Mouse (Mus musculus) embryonic facial prominence, embryonic 14.5 days (tissue): ENCODE measurements around the gene Vps4b. TPM values are rescaled to one million over a fixed set of nuclear protein-coding genes. Genes with fewer than 3 reads are reported as not detected.

Experiments
- ATAC-seq: fragments of 200-750 bp; cut with Nextera tagmentation; 2 replicates; pipeline ENCODE4 v1.8.0; 2017; ENCODE audit warnings: low read depth, moderate number of reproducible peaks, moderate TSS enrichment
- DNase-seq: peaks from one replicate; pipeline ENCODE4 v3.0.0-alpha.2; 2015; ENCODE audit warnings: low spot score
- H3K27ac ChIP-seq: fragments of 300-500 bp; sonication (generic); replicated peaks from 2 replicates; pipeline ENCODE4 v1.5.1; 2014; ENCODE audit warnings: low read depth, mild to moderate bottlenecking, low read length, moderate library complexity
- H3K27me3 ChIP-seq: fragments of 300-500 bp; sonication (generic); replicated peaks from 2 replicates; pipeline ENCODE4 v1.6.1; 2014; ENCODE audit warnings: low read length; ENCODE audit not compliant: control insufficient read depth, insufficient read depth
- H3K36me3 ChIP-seq: fragments of 300-500 bp; sonication (generic); 2 replicates; pipeline ENCODE4 v1.6.1; 2014; ENCODE audit warnings: low read length, mixed read lengths; ENCODE audit not compliant: control insufficient read depth, insufficient read depth
- H3K4me1 ChIP-seq: fragments of 300-500 bp; sonication (generic); 2 replicates; pipeline ENCODE4 v1.6.1; 2014; ENCODE audit warnings: antibody characterized with exemption, low read length; ENCODE audit not compliant: control insufficient read depth, insufficient read depth
- H3K4me2 ChIP-seq: fragments of 300-500 bp; sonication (generic); 2 replicates; pipeline ENCODE4 v1.6.1; 2014; ENCODE audit warnings: low read depth, mild to moderate bottlenecking, low read length, moderate library complexity, mixed read lengths
- H3K4me3 ChIP-seq: fragments of 300-500 bp; sonication (generic); 2 replicates; pipeline ENCODE4 v1.5.1; 2014; ENCODE audit warnings: low read depth, mild to moderate bottlenecking, low read length
- H3K9ac ChIP-seq: fragments of 300-500 bp; sonication (generic); 2 replicates; pipeline ENCODE4 v1.6.1; 2014; ENCODE audit warnings: low read depth, mild to moderate bottlenecking, low read length, moderate library complexity, mixed read lengths
- H3K9me3 ChIP-seq: fragments of 300-500 bp; sonication (generic); 2 replicates; pipeline ENCODE4 v1.6.1; 2016; ENCODE audit warnings: low read length; ENCODE audit not compliant: control insufficient read depth
- WGBS: fragments of 180-500 bp; shearing (Covaris S2); extraction: QIAGEN DNeasy Blood & Tissue Kit; methylation state at CpG from one replicate; pipeline ENCODE4 v1.1.7; 2014; 5-methylcytosine and 5-hydroxymethylcytosine counted together
- polyA plus RNA-seq: library from polyadenylated mRNA; unstranded; fragments of >200 nt; fragmentation: Nextera tagmentation; extraction: Ambion mirVana; gene quantifications from 2 replicates; pipeline ENCODE4 v1.2.1, GENCODE M21; 2014

Gene Vps4b
- polyA plus RNA-seq, 1 experiment from 2014 or later, result 54.9 TPM

DNA sequence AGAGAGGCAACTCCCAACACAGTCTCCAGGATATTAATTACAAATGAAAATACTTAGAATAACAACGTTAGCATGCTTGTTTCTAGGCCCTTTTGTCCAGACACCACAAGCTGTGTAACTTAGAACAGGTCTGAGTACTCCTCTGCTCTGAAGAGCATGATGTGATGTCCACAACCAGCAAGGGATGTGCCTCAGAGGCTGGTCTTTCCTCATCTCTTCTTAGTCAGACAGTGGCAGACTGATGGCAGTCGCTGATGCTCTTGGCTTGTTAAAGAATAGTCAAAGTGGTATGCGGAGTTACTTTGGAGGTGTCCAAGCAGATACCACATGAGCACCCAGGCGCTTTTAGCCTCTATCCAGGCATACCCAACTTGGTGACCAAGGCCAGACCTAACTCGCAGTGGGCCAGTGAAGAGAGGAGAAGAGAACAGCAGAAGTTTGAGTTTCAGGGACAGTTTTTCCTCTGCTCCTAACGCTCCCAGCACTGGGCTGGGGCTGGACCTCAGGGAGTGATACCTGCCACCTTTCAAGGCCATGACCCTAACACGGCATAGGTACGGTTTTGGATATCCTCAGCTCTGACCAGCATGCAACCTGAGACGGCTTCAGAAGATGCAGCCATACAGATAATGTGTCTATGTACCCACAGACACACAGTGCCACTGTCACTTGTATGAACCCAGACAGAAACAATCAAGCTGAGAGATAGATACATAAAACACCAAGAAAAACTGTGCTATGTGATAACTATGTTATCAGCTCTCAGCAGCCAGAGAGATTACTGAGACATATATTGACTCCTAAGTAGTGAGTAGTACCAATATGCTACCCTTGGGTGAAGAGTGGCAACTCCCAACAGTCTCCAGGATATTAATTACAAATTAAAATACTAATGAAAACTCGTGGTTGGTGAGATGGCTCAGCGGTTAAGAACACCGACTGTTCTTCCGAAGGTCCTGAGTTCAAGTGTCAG is 81.1 kb downstream of the Vps4b start:
- Histone ChIP-seq H3K4me2 (no peak overlapping the region), H3K27me3 (peaks cover 3% of the 10 kb centered on the region; the same call in 1 of the 2 replicates), H3K36me3 (no peaks in the 10 kb centered on the region), H3K4me1 (peaks cover 20% of the 10 kb centered on the region), H3K27ac (no peak overlapping the region), H3K9me3 (no peaks in the 10 kb centered on the region), H3K9ac (no peak overlapping the region), H3K4me3 (no peak overlapping the region)
- ATAC-seq (no peak), DNase-seq (no peak)
- 84% methylated on average over 13 of the region's 13 CpGs for WGBS

DNA sequence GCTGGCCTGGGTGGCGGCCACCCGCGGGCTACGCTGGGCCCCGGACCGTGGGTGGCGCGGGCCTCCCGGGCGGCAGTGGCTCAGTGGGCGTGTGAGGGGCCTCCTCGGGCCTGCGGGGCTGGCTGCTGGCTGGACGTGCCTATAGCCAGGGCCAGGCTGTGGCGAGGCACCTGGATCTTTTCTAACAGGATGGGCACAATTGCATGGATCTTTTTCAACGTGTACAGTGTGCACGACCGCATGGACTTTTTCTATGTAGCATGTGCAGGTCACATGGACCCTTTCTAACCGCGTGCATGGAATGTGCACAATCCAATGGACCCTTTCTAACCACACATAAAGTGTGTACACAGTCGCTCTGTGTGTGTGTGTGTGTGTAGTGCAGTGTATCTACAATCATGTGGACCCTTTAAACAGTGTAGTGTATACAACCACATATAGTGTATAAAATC is 82.0 kb downstream of the Vps4b start:
- no peaks in the 10 kb centered on the region for H3K9me3 ChIP-seq
- DNase-seq, result peak; percentile 40
- peak overlapping the region; percentile 94 for H3K27ac ChIP-seq
- peaks cover 3% of the 10 kb centered on the region; the same call in 1 of the 2 replicates for H3K27me3 ChIP-seq
- H3K4me3 ChIP-seq, result peak overlapping the region; percentile 75
- no peaks in the 10 kb centered on the region for H3K36me3 ChIP-seq
- peak overlapping the region; percentile 90 for H3K9ac ChIP-seq
- H3K4me1 ChIP-seq, result peaks cover 23% of the 10 kb centered on the region
- 4% methylated on average over 17 of the region's 21 CpGs for WGBS
- peak overlapping the region; percentile 95 for H3K4me2 ChIP-seq
- peak; percentile 74; the same call in 1 of the 2 replicates for ATAC-seq

Other genes starting within 250 kb of the Vps4b start
- 11.1 and 11.8 TPM in 2 replicates for gene Bcl2, start 82.5 kb downstream of the Vps4b start, polyA plus RNA-seq
- gene Kdsr, start 37.0 kb downstream of the Vps4b start, polyA plus RNA-seq, result 13.4 and 15.6 TPM in 2 replicates
- gene Serpinb5, start 64.4 kb upstream of the Vps4b start, polyA plus RNA-seq, result 21.5 and 33.9 TPM in 2 replicates
- gene Serpinb12, start 137.7 kb upstream of the Vps4b start, polyA plus RNA-seq, result 6.7 and 10.3 TPM in 2 replicates
- not detected in 2 replicates for gene Serpinb13, start 184.3 kb upstream of the Vps4b start, polyA plus RNA-seq